Mouse (Mus musculus): Measurements from ENCODE around the gene Btg1.

DNA sequence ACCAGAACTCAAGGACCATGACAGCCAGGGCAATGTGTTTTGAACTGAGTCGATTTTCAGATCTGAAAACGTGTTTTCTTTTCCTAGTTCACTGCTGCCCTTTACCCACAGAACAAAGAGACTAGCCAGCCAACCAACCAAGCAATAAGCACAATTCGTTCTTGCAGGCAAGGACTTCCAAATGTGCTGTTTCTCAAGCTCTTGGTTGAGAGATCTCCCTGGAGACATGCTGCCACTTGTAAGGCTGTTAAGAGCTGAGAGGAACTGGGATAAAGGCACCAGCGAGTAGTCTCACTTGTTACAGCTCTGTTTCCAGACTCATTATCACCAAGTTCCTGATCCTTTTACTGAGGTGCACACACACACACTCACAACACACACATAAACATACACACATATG lies 45.6 kb upstream of the Btg1 start:
- no peak for TF ChIP-seq CTCF (IDR thresholded peaks at IDR 0.05; ENCODE audit: insufficient read depth, low read depth, low read length)
- no peak for TF ChIP-seq POLR2A (IDR thresholded peaks at IDR 0.05; ENCODE audit: insufficient read depth, low read depth, low read length)
